Mouse (Mus musculus): ENCODE results near the gene Gpr3. TPM values are rescaled to one million over a fixed set of nuclear protein-coding genes. Genes with fewer than 3 reads are reported as not detected.

Gpr3 gene
- polyA plus RNA-seq, 1 experiment from 2014 or later, result 0.27 TPM

GRCm38 (mm10) chr4:133186856-133187255 lies 25.5 kb downstream of the Gpr3 start:
- no peaks in the 10 kb centered on the region for H3K9me3 ChIP-seq
- H3K4me1 ChIP-seq, result peaks cover 25% of the 10 kb centered on the region
- H3K27me3 ChIP-seq (ENCODE audit: poor library complexity, severe bottlenecking), result no peaks in the 10 kb centered on the region
- WGBS, result 95% methylated on average over 5 of the region's 5 CpGs
- no peak overlapping the region for H3K27ac ChIP-seq
- no peak overlapping the region for H3K4me3 ChIP-seq
- H3K36me3 ChIP-seq (replicated peaks), result peaks cover 84% of the 10 kb centered on the region
- DNase-seq (ENCODE audit: extremely low spot score, low spot score), result no peak

DNA sequence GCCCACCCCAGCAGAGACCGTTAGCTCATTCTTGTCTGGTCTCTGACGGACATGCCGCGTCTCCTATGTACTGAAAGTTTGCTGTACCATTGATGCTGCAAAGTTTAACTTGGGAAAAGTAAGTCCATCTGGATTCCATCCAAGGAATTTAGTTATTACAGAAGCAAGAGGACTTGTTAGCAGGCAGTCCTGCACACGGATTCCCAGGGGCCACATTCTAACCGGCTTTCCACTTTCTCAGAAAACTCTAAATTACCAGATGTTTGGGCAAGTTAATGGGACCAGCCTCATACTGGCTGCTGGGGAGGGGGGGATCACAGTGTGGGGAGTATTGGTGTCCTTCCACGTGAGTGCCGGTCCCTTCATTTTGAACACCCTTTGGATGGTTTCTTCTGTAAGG lies 26.4 kb downstream of the Gpr3 start:
- Histone ChIP-seq H3K4me3 (no peak overlapping the region), H3K4me1 (peaks cover 25% of the 10 kb centered on the region), H3K36me3 (replicated peaks) (peaks cover 83% of the 10 kb centered on the region), H3K27ac (no peak overlapping the region), H3K9me3 (no peaks in the 10 kb centered on the region), H3K27me3 (ENCODE audit: poor library complexity, severe bottlenecking) (no peaks in the 10 kb centered on the region)
- 95% methylated on average over 8 of the region's 8 CpGs for WGBS
- DNase-seq (ENCODE audit: extremely low spot score, low spot score), result no peak

GRCm38 (mm10) chr4:133184898-133185665 lies 27.3 kb downstream of the Gpr3 start:
- H3K4me3 ChIP-seq, result no peak overlapping the region
- no peaks in the 10 kb centered on the region for H3K27me3 ChIP-seq (ENCODE audit: poor library complexity, severe bottlenecking)
- WGBS, result 65% methylated on average over 15 of the region's 15 CpGs
- peak overlapping the region; percentile 31; the same call in 1 of the 2 replicates for H3K27ac ChIP-seq
- peaks cover 83% of the 10 kb centered on the region for H3K36me3 ChIP-seq (replicated peaks)
- no peaks in the 10 kb centered on the region for H3K9me3 ChIP-seq
- DNase-seq (ENCODE audit: extremely low spot score, low spot score), result no peak
- peaks cover 25% of the 10 kb centered on the region for H3K4me1 ChIP-seq

GRCm38 (mm10) chr4:133184031-133184897 lies 28.1 kb downstream of the Gpr3 start:
- Histone ChIP-seq H3K36me3 (replicated peaks) (peaks cover 83% of the 10 kb centered on the region), H3K4me1 (peaks cover 25% of the 10 kb centered on the region), H3K4me3 (no peak overlapping the region), H3K27ac (0 out of 2 replicates have a peak overlapping the region, but pooled peaks have one; percentile 5), H3K9me3 (no peaks in the 10 kb centered on the region), H3K27me3 (ENCODE audit: poor library complexity, severe bottlenecking) (no peaks in the 10 kb centered on the region)
- DNase-seq (ENCODE audit: extremely low spot score, low spot score), result no peak
- WGBS, result 62% methylated on average over 14 of the region's 14 CpGs

DNA sequence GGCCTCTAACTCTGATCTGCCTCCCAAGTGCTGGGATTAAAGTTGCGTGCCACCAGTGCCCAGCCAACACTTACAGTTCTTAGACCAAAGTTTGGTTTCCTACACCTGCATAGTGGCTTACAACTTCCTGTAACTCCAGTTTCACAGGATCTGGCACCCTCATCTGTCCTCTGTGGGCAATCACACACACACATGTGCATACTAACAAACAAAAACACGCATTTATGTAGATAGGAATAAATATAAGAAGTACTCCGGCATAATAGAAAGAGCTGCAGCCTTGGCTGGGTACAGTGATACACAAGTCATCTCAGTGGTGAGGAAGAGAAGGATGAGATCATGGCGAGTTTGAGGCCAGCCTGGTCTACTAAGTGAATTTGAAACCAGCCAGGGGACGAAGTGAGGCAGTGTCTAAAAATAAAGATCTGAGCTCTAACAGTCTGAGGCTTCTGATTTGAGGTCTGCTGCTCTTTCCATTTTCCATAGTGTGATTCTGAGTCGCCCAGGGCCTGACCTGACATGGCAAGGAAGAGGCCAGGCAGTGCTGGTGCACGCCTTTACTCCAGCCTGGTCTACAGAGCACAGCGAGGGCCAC lies 29.8 kb downstream of the Gpr3 start:
- no peak for DNase-seq (ENCODE audit: extremely low spot score, low spot score)
- Histone ChIP-seq H3K9me3 (no peaks in the 10 kb centered on the region), H3K4me3 (no peak overlapping the region), H3K36me3 (replicated peaks) (peaks cover 81% of the 10 kb centered on the region), H3K27me3 (ENCODE audit: poor library complexity, severe bottlenecking) (no peaks in the 10 kb centered on the region), H3K27ac (no peak overlapping the region), H3K4me1 (peaks cover 26% of the 10 kb centered on the region)
- WGBS, result 91% methylated on average over 8 of the region's 8 CpGs

GRCm38 (mm10) chr4:133179258-133179657 lies 33.1 kb downstream of the Gpr3 start:
- Histone ChIP-seq H3K36me3 (replicated peaks) (peaks cover 66% of the 10 kb centered on the region), H3K27ac (no peak overlapping the region), H3K4me3 (no peak overlapping the region), H3K9me3 (no peaks in the 10 kb centered on the region), H3K4me1 (peaks cover 32% of the 10 kb centered on the region), H3K27me3 (ENCODE audit: poor library complexity, severe bottlenecking) (no peaks in the 10 kb centered on the region)
- 94% methylated on average over 7 of the region's 7 CpGs for WGBS
- DNase-seq (ENCODE audit: extremely low spot score, low spot score), result no peak

- H3K36me3 ChIP-seq (replicated peaks), result peaks cover 66% of the 10 kb centered on the region
- H3K27ac ChIP-seq, result no peak overlapping the region
- WGBS, result 92% methylated on average over 5 of the region's 5 CpGs
- H3K9me3 ChIP-seq, result no peaks in the 10 kb centered on the region
- peaks cover 23% of the 10 kb centered on the region for H3K4me1 ChIP-seq
- no peak overlapping the region for H3K4me3 ChIP-seq
- H3K27me3 ChIP-seq (ENCODE audit: poor library complexity, severe bottlenecking), result no peaks in the 10 kb centered on the region
- no peak for DNase-seq (ENCODE audit: extremely low spot score, low spot score)
Measured at GRCm38 (mm10) chr4:133178305-133178704, 34.0 kb downstream of the Gpr3 start.

DNA sequence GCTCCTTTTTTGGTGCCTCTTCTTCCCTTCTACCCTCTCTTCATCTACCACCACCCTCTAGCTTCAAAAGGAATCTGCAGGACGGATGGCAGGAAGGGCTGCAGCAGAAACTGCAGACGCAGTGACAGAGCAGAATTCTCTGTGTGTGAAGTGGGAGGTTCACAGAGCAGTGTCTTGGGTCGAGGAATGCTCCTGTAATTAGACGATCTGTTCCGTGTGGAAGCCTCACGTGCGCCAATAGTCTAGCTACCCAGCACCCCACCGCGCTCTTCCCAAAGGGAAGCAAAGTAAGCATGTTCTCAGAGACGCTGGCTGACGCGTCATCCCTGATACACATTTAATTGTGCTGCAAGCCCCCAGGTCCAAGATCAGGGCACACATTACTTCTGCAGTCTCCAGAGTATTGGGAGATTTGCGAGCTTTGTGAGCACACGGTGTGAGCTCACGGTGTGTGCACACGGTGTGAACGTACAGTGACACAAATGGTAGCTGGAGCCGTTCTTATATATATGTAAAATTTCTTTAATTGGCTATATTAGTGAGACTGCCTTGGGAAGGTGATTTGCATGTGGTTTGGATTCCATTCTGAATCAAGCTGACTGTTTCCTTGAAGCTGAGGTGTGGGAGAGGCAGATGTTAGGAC lies 35.5 kb downstream of the Gpr3 start:
- no peak for DNase-seq (ENCODE audit: extremely low spot score, low spot score)
- 89% methylated on average over 18 of the region's 18 CpGs for WGBS
- no peak overlapping the region for H3K4me3 ChIP-seq
- H3K36me3 ChIP-seq (replicated peaks), result peaks cover 54% of the 10 kb centered on the region
- H3K27me3 ChIP-seq (ENCODE audit: poor library complexity, severe bottlenecking), result no peaks in the 10 kb centered on the region
- no peaks in the 10 kb centered on the region for H3K9me3 ChIP-seq
- H3K27ac ChIP-seq, result peak overlapping the region; percentile 11; the same call in 1 of the 2 replicates
- H3K4me1 ChIP-seq, result peaks cover 22% of the 10 kb centered on the region

DNA sequence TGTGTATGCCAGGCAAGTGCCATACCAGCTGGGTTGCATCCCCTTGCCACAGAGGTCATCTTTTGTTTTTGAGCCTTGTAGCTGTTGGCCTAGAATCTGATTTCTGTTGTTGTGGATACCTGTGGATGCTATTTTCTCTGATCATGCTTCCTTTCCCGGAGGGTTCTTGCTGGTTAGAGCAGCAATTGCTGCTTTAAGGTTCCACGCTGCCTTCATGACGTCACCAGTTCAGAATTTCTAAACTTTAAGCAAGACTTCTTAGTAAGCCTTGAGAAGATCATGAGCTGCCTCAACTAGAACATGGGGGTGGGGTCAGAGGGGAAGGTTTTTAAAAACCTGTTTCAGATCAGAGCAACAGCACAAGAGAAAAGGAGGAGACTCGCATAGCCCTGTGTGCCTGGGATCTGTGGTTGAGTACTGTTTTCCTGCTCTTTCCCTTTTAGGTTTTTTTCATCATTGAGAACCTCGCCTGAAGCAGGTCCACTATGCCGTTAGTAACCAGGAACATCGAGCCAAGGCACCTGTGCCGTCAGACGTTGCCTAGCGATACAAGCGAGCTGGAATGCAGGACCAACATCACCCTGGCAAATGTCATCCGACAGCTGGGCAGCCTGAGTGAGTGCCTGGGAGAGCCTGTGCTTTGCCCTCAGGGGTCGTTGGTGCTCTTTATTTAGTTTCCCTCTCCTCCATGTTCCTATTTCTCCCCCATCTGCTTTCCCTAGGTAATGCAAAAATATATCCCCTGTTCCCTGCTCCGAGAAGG lies 36.2 kb downstream of the Gpr3 start:
- Histone ChIP-seq H3K27me3 (ENCODE audit: poor library complexity, severe bottlenecking) (no peaks in the 10 kb centered on the region), H3K36me3 (replicated peaks) (peaks cover 47% of the 10 kb centered on the region), H3K27ac (peak overlapping the region; percentile 27; the same call in 1 of the 2 replicates), H3K9me3 (no peaks in the 10 kb centered on the region), H3K4me1 (peaks cover 22% of the 10 kb centered on the region), H3K4me3 (no peak overlapping the region)
- 76% methylated on average over 14 of the region's 14 CpGs for WGBS
- DNase-seq (ENCODE audit: extremely low spot score, low spot score), result peak; percentile 28

GRCm38 (mm10) chr4:133175274-133175673 lies 37.1 kb downstream of the Gpr3 start:
- H3K4me3 ChIP-seq, result no peak overlapping the region
- H3K4me1 ChIP-seq, result peaks cover 22% of the 10 kb centered on the region
- H3K27me3 ChIP-seq (ENCODE audit: poor library complexity, severe bottlenecking), result no peaks in the 10 kb centered on the region
- H3K27ac ChIP-seq, result no peak overlapping the region
- 88% methylated on average over 7 of the region's 7 CpGs for WGBS
- H3K36me3 ChIP-seq (replicated peaks), result peaks cover 38% of the 10 kb centered on the region
- no peaks in the 10 kb centered on the region for H3K9me3 ChIP-seq
- no peak for DNase-seq (ENCODE audit: extremely low spot score, low spot score)

DNA sequence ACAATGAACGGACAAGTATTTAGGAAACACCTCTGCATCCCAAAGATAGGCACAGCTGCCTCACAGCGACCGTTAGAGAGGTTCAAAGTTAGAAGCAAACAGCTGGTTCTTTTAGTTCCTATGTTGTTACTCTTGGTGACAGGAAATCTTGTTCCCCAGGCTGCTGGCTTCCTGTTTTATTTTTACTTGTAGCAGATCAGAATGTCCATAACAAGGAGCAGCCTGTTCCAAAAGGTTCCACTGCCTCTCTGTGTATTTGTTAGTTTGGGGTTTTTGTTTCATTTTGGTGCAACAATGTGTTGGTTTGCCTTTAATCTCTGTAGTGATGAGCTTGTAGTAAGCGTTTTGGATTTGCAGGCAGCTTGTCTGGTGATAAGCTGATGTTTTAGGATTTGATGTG lies 38.0 kb downstream of the Gpr3 start:
- no peak overlapping the region for H3K4me3 ChIP-seq
- H3K4me1 ChIP-seq, result peaks cover 22% of the 10 kb centered on the region
- no peaks in the 10 kb centered on the region for H3K27me3 ChIP-seq (ENCODE audit: poor library complexity, severe bottlenecking)
- WGBS, result 88% methylated on average over 4 of the region's 4 CpGs
- DNase-seq (ENCODE audit: extremely low spot score, low spot score), result no peak
- H3K9me3 ChIP-seq, result no peaks in the 10 kb centered on the region
- H3K36me3 ChIP-seq (replicated peaks), result peaks cover 29% of the 10 kb centered on the region
- no peak overlapping the region for H3K27ac ChIP-seq

DNA sequence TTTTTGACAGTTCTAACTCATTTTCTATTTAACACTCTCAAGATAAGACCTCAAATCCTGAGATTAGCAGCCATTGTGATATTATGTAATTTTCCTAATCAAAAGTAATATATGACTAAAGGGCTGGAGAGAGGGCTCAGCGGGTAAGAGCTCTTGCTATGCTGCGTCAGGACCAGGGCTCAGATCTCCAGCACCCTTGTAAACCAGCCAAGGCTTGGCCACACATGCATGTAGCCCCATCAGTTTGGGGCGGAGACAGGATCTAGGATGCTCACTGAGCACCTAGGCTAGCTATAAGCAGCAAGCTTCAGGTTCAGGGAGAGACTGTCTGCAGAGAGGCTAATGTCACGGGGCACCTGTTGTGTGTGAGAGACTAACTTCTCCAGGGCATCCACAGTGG lies 39.9 kb downstream of the Gpr3 start:
- peaks cover 12% of the 10 kb centered on the region for H3K36me3 ChIP-seq (replicated peaks)
- H3K4me3 ChIP-seq, result no peak overlapping the region
- H3K9me3 ChIP-seq, result no peaks in the 10 kb centered on the region
- DNase-seq (ENCODE audit: extremely low spot score, low spot score), result no peak
- 94% methylated on average over 4 of the region's 4 CpGs for WGBS
- 0 out of 2 replicates have a peak overlapping the region, but pooled peaks have one; percentile 8 for H3K27ac ChIP-seq
- no peaks in the 10 kb centered on the region for H3K27me3 ChIP-seq (ENCODE audit: poor library complexity, severe bottlenecking)
- peaks cover 20% of the 10 kb centered on the region for H3K4me1 ChIP-seq
